In genomic region chr4:129810798-129811604, GRCm38 (mm10) we compare ENCODE assay signal across 8 mouse cellular contexts. TPM values are rescaled to one million over a fixed set of nuclear protein-coding genes. Genes with fewer than 3 reads are reported as not detected.
DNase-seq lines count a peak whose midpoint lies in the region; ATAC-seq and TF ChIP-seq lines count a peak whose summit lies in the region.

TSS of gene Ptp4a2 (plus strand) at chr4:129811219.

- peaks cover 3% of the 10 kb centered on the region for H3K9me3 ChIP-seq in CH12.LX (replicated peaks; ENCODE audit: low read length)
- no peaks in the 10 kb centered on the region for H3K9me3 ChIP-seq in hindbrain, embryonic 13.5 days

- peak within 1 kb of the TSS; percentile 59 to 99 (median 70) for H3K4me3 ChIP-seq in CH12.LX (replicated peaks in 1 of 3; ENCODE audit: low read depth in 2 of 3, low read length in 2 of 3, poor library complexity in 1 of 3)
- H3K4me3 ChIP-seq in hindbrain, embryonic 13.5 days = peak within 1 kb of the TSS; percentile 33

- TF ChIP-seq POLR2A in CH12.LX (IDR thresholded peaks at IDR 0.05; ENCODE audit: low read depth, low read length) = peak; percentile 86

- dilution Hi-C loops in CH12.LX (cut with MboI; ENCODE audit: extremely low pct_ligation_motif_present, extremely low pct_unique_long_range_greater_than_20kb, low sequenced_read_pairs) = no loop called here

- DNase-seq in CH12.LX (ENCODE audit: extremely low read depth) = peak; percentile 94
- DNase-seq in adrenal gland, postnatal 4 days (ENCODE audit: low spot score in 2 of 2) = peak in 1 of 2 experiments; percentile 45
- DNase-seq in gastrocnemius, adult 18-20 months (ENCODE audit: low spot score) = peak; percentile 50
- DNase-seq in layer of hippocampus, postnatal 25 days (ENCODE audit: extremely low spot score in 1 of 2, low spot score in 1 of 2) = peak; percentile 17 to 24
- DNase-seq in lung, postnatal 25 days (ENCODE audit: low spot score) = peak; percentile 87
- peak; percentile 66 for DNase-seq in retina, postnatal 1 day
- DNase-seq in urinary bladder, postnatal 4 days (ENCODE audit: low spot score in 2 of 2) = peak; percentile 73 to 75

- no peak; the same call in 1 of the 2 replicates for TF ChIP-seq RAD21 in CH12.LX (IDR thresholded peaks at IDR 0.05; ENCODE audit: low read depth, low read length)

- H3K4me1 ChIP-seq in CH12.LX (ENCODE audit: control insufficient read depth in 1 of 2, insufficient read depth in 2 of 2) = peaks cover 5 to 31% of the 10 kb centered on the region in 2 experiments; a peak in 3 of 4 replicates
- peaks cover 7% of the 10 kb centered on the region for H3K4me1 ChIP-seq in hindbrain, embryonic 13.5 days (replicated peaks)

- H3K36me3 ChIP-seq in CH12.LX (replicated peaks in 1 of 2; ENCODE audit: control insufficient read depth in 1 of 2, insufficient read depth in 1 of 2, low read length in 1 of 2) = peaks cover 0 to 28% of the 10 kb centered on the region in 2 experiments
- H3K36me3 ChIP-seq in hindbrain, embryonic 13.5 days = no peaks in the 10 kb centered on the region

- peak within 1 kb of the TSS; percentile 100 for H3K27ac ChIP-seq in CH12.LX (ENCODE audit: insufficient read depth, low read depth)
- H3K27ac ChIP-seq in hindbrain, embryonic 13.5 days = no peak within 1 kb of the TSS

- TF ChIP-seq CTCF in CH12.LX (conservative IDR thresholded peaks at IDR 0.05 in 1 of 2, IDR thresholded peaks at IDR 0.05 in 1 of 2; ENCODE audit: low read depth in 2 of 2, low read length in 2 of 2) = no peak

- in situ Hi-C loops in CH12.LX (cut with MboI; ENCODE audit: low pct_ligation_motif_present, low pct_unique_long_range_greater_than_20kb, low sequenced_read_pairs) = no loop called here

- 22% methylated on average over 35 of the region's 35 CpGs for WGBS in hindbrain, embryonic 13.5 days

- peak within 1 kb of the TSS; percentile 100 for H3K9ac ChIP-seq in CH12.LX (ENCODE audit: insufficient read depth, low read depth)
- H3K9ac ChIP-seq in hindbrain, embryonic 13.5 days = peak within 1 kb of the TSS; percentile 49

- TF ChIP-seq EP300 in CH12.LX (IDR thresholded peaks at IDR 0.05; ENCODE audit: low read length) = peak; percentile 12

- peaks cover 18% of the 10 kb centered on the region for H3K79me2 ChIP-seq in CH12.LX (replicated peaks; ENCODE audit: control insufficient read depth, extremely low read depth, insufficient read depth, poor library complexity, severe bottlenecking)

- H3K4me2 ChIP-seq in CH12.LX (ENCODE audit: insufficient read depth, low read depth, poor library complexity, severe bottlenecking) = peak within 1 kb of the TSS; percentile 97
- H3K4me2 ChIP-seq in hindbrain, embryonic 13.5 days = peak within 1 kb of the TSS; percentile 57

- no peaks in the 10 kb centered on the region for H3K27me3 ChIP-seq in CH12.LX (replicated peaks)
- H3K27me3 ChIP-seq in hindbrain, embryonic 13.5 days = peaks cover 20% of the 10 kb centered on the region

- no peak for ATAC-seq in hindbrain, embryonic 13.5 days (ENCODE audit: low FRiP score)

TF ChIP-seq in CH12.LX, 34 proteins besides CTCF, POLR2A, EP300 and RAD21:
- TF ChIP-seq MYC (IDR thresholded peaks at IDR 0.05; ENCODE audit: low read depth, low read length) (peak; percentile 88; the same call in 1 of the 2 replicates), BHLHE40 (IDR thresholded peaks at IDR 0.05; ENCODE audit: low read depth, low read length) (peak; percentile 98), MXI1 (IDR thresholded peaks at IDR 0.05; ENCODE audit: low read depth, low read length) (peak; percentile 93), CHD1 (IDR thresholded peaks at IDR 0.05; ENCODE audit: low read depth, low read length) (0 out of 2 replicates have a peak, but pooled peaks have one; percentile 10), NELFE (IDR thresholded peaks at IDR 0.05; ENCODE audit: low read depth, low read length) (peak; percentile 84), USF2 (conservative IDR thresholded peaks at IDR 0.05; ENCODE audit: low read depth, low read length) (no peak), HCFC1 (IDR thresholded peaks at IDR 0.05; ENCODE audit: low read depth, low read length) (peak; percentile 55), CHD2 (IDR thresholded peaks at IDR 0.05; ENCODE audit: low read length) (peak; percentile 95), TBP (conservative IDR thresholded peaks at IDR 0.05; ENCODE audit: low read depth, low read length) (peak; percentile 62), ZKSCAN1 (IDR thresholded peaks at IDR 0.05; ENCODE audit: borderline replicate concordance, low read depth, low read length) (no peak), MAFK (IDR thresholded peaks at IDR 0.05; ENCODE audit: insufficient replicate concordance, low read length) (0 out of 2 replicates have a peak, but pooled peaks have one; percentile 38), JUND (conservative IDR thresholded peaks at IDR 0.05; ENCODE audit: low read depth, low read length) (no peak), E2F4 (IDR thresholded peaks at IDR 0.05; ENCODE audit: insufficient replicate concordance, low read depth, low read length) (no peak), MAZ (IDR thresholded peaks at IDR 0.05; ENCODE audit: low read depth, low read length) (peak; percentile 88), ZMIZ1 (IDR thresholded peaks at IDR 0.05; ENCODE audit: low read depth, low read length) (peak; percentile 94; the same call in 1 of the 2 replicates), POLR2AphosphoS2 (IDR thresholded peaks at IDR 0.05; ENCODE audit: low read depth, low read length) (peak; percentile 93), GABPA (IDR thresholded peaks at IDR 0.05; ENCODE audit: insufficient replicate concordance, low read depth, low read length) (no peak), KAT2A (IDR thresholded peaks at IDR 0.05; ENCODE audit: insufficient replicate concordance, low read length) (no peak), SMC3 (IDR thresholded peaks at IDR 0.05; ENCODE audit: low read depth, low read length) (peak; percentile 12), MEF2A (IDR thresholded peaks at IDR 0.05; ENCODE audit: borderline replicate concordance, low read depth, low read length) (peak; percentile 62), MAX (IDR thresholded peaks at IDR 0.05; ENCODE audit: low read length) (peak; percentile 89), UBTF (IDR thresholded peaks at IDR 0.05; ENCODE audit: low read depth, low read length) (peak; percentile 60; the same call in 1 of the 2 replicates), RCOR1 (conservative IDR thresholded peaks at IDR 0.05; ENCODE audit: low read depth, low read length) (no peak), IRF4 (IDR thresholded peaks at IDR 0.05; ENCODE audit: low read depth, low read length) (no peak; the same call in none of the 2 replicates), ELF1 (IDR thresholded peaks at IDR 0.05; ENCODE audit: low read depth, low read length) (peak; percentile 84), ETS1 (conservative IDR thresholded peaks at IDR 0.05; ENCODE audit: low read depth, low read length) (peak; percentile 75), USF1 (IDR thresholded peaks at IDR 0.05; ENCODE audit: low read depth, low read length) (no peak), NRF1 (IDR thresholded peaks at IDR 0.05; ENCODE audit: low read depth, low read length) (no peak), JUN (IDR thresholded peaks at IDR 0.05; ENCODE audit: insufficient read depth, low read depth, low read length) (no peak), SIN3A (IDR thresholded peaks at IDR 0.05; ENCODE audit: low read length) (no peak; the same call in none of the 2 replicates), ZC3H11A (IDR thresholded peaks at IDR 0.05; ENCODE audit: low read depth, low read length) (no peak), PAX5 (IDR thresholded peaks at IDR 0.05; ENCODE audit: low read length) (no peak), ZNF384 (IDR thresholded peaks at IDR 0.05; ENCODE audit: low read depth, low read length) (no peak; the same call in 1 of the 2 replicates), TCF12 (IDR thresholded peaks at IDR 0.05; ENCODE audit: low read depth, low read length) (peak; percentile 90)

RNA-seq across cellular contexts. Expression of gene Ptp4a2, which starts in this region (rescaled TPM):
- total RNA-seq in CH12.LX (2012; rRNA removed) (113 and 163 TPM in 2 replicates), CH12.LX (2014; rRNA removed) (415 and 493 TPM in 2 replicates)
- 327 and 467 TPM in 2 replicates for polyA plus RNA-seq in CH12.LX (2012; ENCODE audit: insufficient read length, low read depth)
- total RNA-seq in adrenal gland, postnatal 4 days (2021) = 100 to 1,000 TPM; 282 to 309 TPM
- 100 to 1,000 TPM; 600 to 670 TPM for total RNA-seq in gastrocnemius, adult 18-20 months (2021)
- 292 and 306 TPM in 2 replicates for polyA plus RNA-seq in hindbrain, embryonic 13.5 days (2015; fragmentation: Nextera tagmentation; extraction: Ambion mirVana)
- 100 to 1,000 TPM; 132 to 145 TPM for total RNA-seq in layer of hippocampus, postnatal 25 days (2021)
